ENCODE assay signal across 13 mouse cellular contexts in genomic region chr12:17134546-17135096, GRCm38 (mm10).
"Had no signal": no experiment of that assay in that cellular context is flagged by ENCODE, and none has a peak within 500 bp of the region (broad histone marks: within the 10 kb centered on the region; RNA-seq: fewer than 3 reads in every experiment).

No protein-coding gene starts in this region.

- DNase-seq: gastrocnemius, adult 2 months; gastrocnemius, postnatal 10 days; gastrocnemius, postnatal 25 days; heart, adult 18-20 months; heart, postnatal 10 days; kidney, adult 11 months; kidney, adult 2 months; kidney, adult 9 months; kidney, postnatal 14 days; kidney, postnatal 36 days; layer of hippocampus, adult 9-11 months; layer of hippocampus, postnatal 36 days; left cerebral cortex, postnatal 4 days had no signal
